Mouse (Mus musculus) ZHBTc4 (cell line): Measurements from ENCODE around the gene Gtpbp6.

ENCODE experiments used
- DNase-seq: peaks from one replicate; pipeline ENCODE4 v3.0.0-alpha.2; 2011; ENCODE audit warnings: low read depth, low spot score

Gene Gtpbp6

GRCm38 (mm10) chr5:110107581-110108304 lies at the start of gene Gtpbp6:
Gtpbp6 (minus strand) TSS chr5:110108197.
- DNase-seq = peak; percentile 99

- peak; percentile 36 for DNase-seq
Observed at GRCm38 (mm10) chr5:110143007-110143406, 35.0 kb upstream of the Gtpbp6 start.

- no peak for DNase-seq
Observed at GRCm38 (mm10) chr5:110142309-110142708, 34.3 kb upstream of the Gtpbp6 start.

- DNase-seq = no peak
Observed at GRCm38 (mm10) chr5:110140424-110140823, 32.4 kb upstream of the Gtpbp6 start.

- DNase-seq = no peak
Observed at GRCm38 (mm10) chr5:110139325-110139724, 31.3 kb upstream of the Gtpbp6 start.

GRCm38 (mm10) chr5:110137816-110138215 lies 29.8 kb upstream of the Gtpbp6 start:
- no peak for DNase-seq

- DNase-seq = no peak
Observed at GRCm38 (mm10) chr5:110136087-110136464, 28.1 kb upstream of the Gtpbp6 start.

GRCm38 (mm10) chr5:110135293-110136086 lies 27.5 kb upstream of the Gtpbp6 start, which contains the start of gene Chfr:
Chfr (plus strand) TSS chr5:110135842.
- peak; percentile 98 for DNase-seq

GRCm38 (mm10) chr5:110122380-110122779 lies 14.4 kb upstream of the Gtpbp6 start:
- DNase-seq = peak; percentile 67

GRCm38 (mm10) chr5:110109991-110110441 lies 2.0 kb upstream of the Gtpbp6 start, which contains the start of gene Zfp605:
Zfp605 (plus strand) TSS chr5:110110092.
- peak; percentile 94 for DNase-seq

- DNase-seq = no peak
Observed at GRCm38 (mm10) chr5:110108305-110108628, 270 bp upstream of the Gtpbp6 start.

- no peak for DNase-seq
Observed at GRCm38 (mm10) chr5:110106901-110107564, 964 bp downstream of the Gtpbp6 start.

- no peak for DNase-seq
Observed at GRCm38 (mm10) chr5:110106140-110106871, 1.7 kb downstream of the Gtpbp6 start.

GRCm38 (mm10) chr5:110104616-110105380 lies 3.2 kb downstream of the Gtpbp6 start:
- peak; percentile 62 for DNase-seq

- DNase-seq = peak; percentile 50
Observed at GRCm38 (mm10) chr5:110103901-110104615, 3.9 kb downstream of the Gtpbp6 start.

- no peak for DNase-seq
Observed at GRCm38 (mm10) chr5:110102853-110103625, 5.0 kb downstream of the Gtpbp6 start.

- DNase-seq = peak; percentile 27
Observed at GRCm38 (mm10) chr5:110102429-110102828, 5.6 kb downstream of the Gtpbp6 start.

- DNase-seq = peak; percentile 46
Observed at GRCm38 (mm10) chr5:110101716-110102347, 6.2 kb downstream of the Gtpbp6 start.
